Comparison of ENCODE assay signal across 8 mouse cellular contexts in genomic region chr15:81584913-81585745, GRCm38 (mm10). TPM values are rescaled to one million over a fixed set of nuclear protein-coding genes. Genes with fewer than 3 reads are reported as not detected.
DNase-seq lines count a peak whose midpoint lies in the region; ATAC-seq and TF ChIP-seq lines count a peak whose summit lies in the region.

Gene Ep300 (plus strand): TSS chr15:81585351.

- H3K4me3 ChIP-seq in bone marrow, adult 2 months (replicated peaks; ENCODE audit: control insufficient read depth, low read depth, low read length) = peak within 1 kb of the TSS; percentile 86
- peak within 1 kb of the TSS; percentile 68 for H3K4me3 ChIP-seq in embryonic facial prominence, embryonic 15.5 days (replicated peaks)
- peak within 1 kb of the TSS; percentile 94 for H3K4me3 ChIP-seq in limb, embryonic 14.5 days (replicated peaks; ENCODE audit: low read length)
- peak within 1 kb of the TSS; percentile 97 for H3K4me3 ChIP-seq in midbrain, postnatal 0 days (ENCODE audit: low read depth, low read length)

- H3K9ac ChIP-seq in embryonic facial prominence, embryonic 15.5 days = peak within 1 kb of the TSS; percentile 99
- peak within 1 kb of the TSS; percentile 100 for H3K9ac ChIP-seq in limb, embryonic 14.5 days (ENCODE audit: low read depth, low read length, severe bottlenecking)
- peak within 1 kb of the TSS; percentile 100 for H3K9ac ChIP-seq in midbrain, postnatal 0 days (replicated peaks; ENCODE audit: low read length, poor library complexity, severe bottlenecking)

- H3K9me3 ChIP-seq in embryonic facial prominence, embryonic 15.5 days (replicated peaks) = no peaks in the 10 kb centered on the region
- no peaks in the 10 kb centered on the region for H3K9me3 ChIP-seq in limb, embryonic 14.5 days (ENCODE audit: control insufficient read depth, low read length)
- H3K9me3 ChIP-seq in midbrain, postnatal 0 days (ENCODE audit: low read length) = no peaks in the 10 kb centered on the region

- TF ChIP-seq CTCF in bone marrow, adult 2 months (IDR thresholded peaks at IDR 0.05; ENCODE audit: control insufficient read depth, insufficient read depth, low read length) = no peak
- no peak for TF ChIP-seq CTCF in midbrain, postnatal 0 days (IDR thresholded peaks at IDR 0.05)

- DNase-seq in 416B (ENCODE audit: low read depth) = peak; percentile 99
- DNase-seq in heart, adult 8-10 months (ENCODE audit: low spot score) = peak; percentile 91
- peak; percentile 97 for DNase-seq in kidney, adult 9 months
- peak; percentile 97 for DNase-seq in limb, embryonic 14.5 days (ENCODE audit: low spot score)
- DNase-seq in midbrain, postnatal 0 days (ENCODE audit: low spot score) = peak; percentile 98
- peak; percentile 90 to 95 for DNase-seq in spleen, postnatal 14 days (ENCODE audit: low spot score in 2 of 2)

- peak; percentile 93 for ATAC-seq in embryonic facial prominence, embryonic 15.5 days (ENCODE audit: insufficient number of reproducible peaks, low FRiP score, low TSS enrichment, low read depth)
- peak; percentile 92 for ATAC-seq in limb, embryonic 14.5 days (ENCODE audit: low FRiP score, low read depth)
- peak; percentile 92 for ATAC-seq in midbrain, postnatal 0 days (ENCODE audit: low FRiP score)

- H3K36me3 ChIP-seq in embryonic facial prominence, embryonic 15.5 days = no peaks in the 10 kb centered on the region
- H3K36me3 ChIP-seq in limb, embryonic 14.5 days (ENCODE audit: control insufficient read depth, insufficient read depth, low read length) = peaks cover 12% of the 10 kb centered on the region; the same call in 1 of the 2 replicates
- H3K36me3 ChIP-seq in midbrain, postnatal 0 days (ENCODE audit: insufficient read depth, low read length) = no peaks in the 10 kb centered on the region; the same call in 1 of the 2 replicates

- H3K27me3 ChIP-seq in embryonic facial prominence, embryonic 15.5 days = no peaks in the 10 kb centered on the region
- H3K27me3 ChIP-seq in limb, embryonic 14.5 days (ENCODE audit: control insufficient read depth, insufficient read depth, low read length) = no peaks in the 10 kb centered on the region
- H3K27me3 ChIP-seq in midbrain, postnatal 0 days (ENCODE audit: insufficient read depth, low read length) = no peaks in the 10 kb centered on the region

- peak; percentile 81 for TF ChIP-seq POLR2A in bone marrow, adult 2 months (IDR thresholded peaks at IDR 0.05; ENCODE audit: borderline replicate concordance, control insufficient read depth, low read depth, low read length)
- TF ChIP-seq POLR2A in limb, embryonic 14.5 days (IDR thresholded peaks at IDR 0.05; ENCODE audit: borderline replicate concordance, extremely low read depth, insufficient read depth, insufficient read length) = peak; percentile 58; the same call in 1 of the 2 replicates

- under 1% methylated on average over 64 of the region's 68 CpGs for WGBS in bone marrow, adult 2 months
- under 1% methylated on average over 68 of the region's 68 CpGs for WGBS in embryonic facial prominence, embryonic 15.5 days
- under 1% methylated on average over 33 of the region's 68 CpGs for WGBS in limb, embryonic 14.5 days
- 1% methylated on average over 31 of the region's 68 CpGs for WGBS in midbrain, postnatal 0 days

- H3K4me1 ChIP-seq in bone marrow, adult 2 months (ENCODE audit: control insufficient read depth, insufficient read depth, low read length) = no peaks in the 10 kb centered on the region; the same call in 1 of the 2 replicates
- peaks cover 11% of the 10 kb centered on the region for H3K4me1 ChIP-seq in embryonic facial prominence, embryonic 15.5 days
- peaks cover 9% of the 10 kb centered on the region for H3K4me1 ChIP-seq in limb, embryonic 14.5 days (ENCODE audit: control insufficient read depth, insufficient read depth, low read length)
- H3K4me1 ChIP-seq in midbrain, postnatal 0 days (ENCODE audit: insufficient read depth, low read length) = no peaks in the 10 kb centered on the region; the same call in 1 of the 2 replicates

- H3K4me2 ChIP-seq in embryonic facial prominence, embryonic 15.5 days (replicated peaks) = peak within 1 kb of the TSS; percentile 58
- peak within 1 kb of the TSS; percentile 88 for H3K4me2 ChIP-seq in limb, embryonic 14.5 days (replicated peaks; ENCODE audit: low read depth, low read length, severe bottlenecking)
- H3K4me2 ChIP-seq in midbrain, postnatal 0 days (ENCODE audit: low read depth, low read length, poor library complexity, severe bottlenecking) = peak within 1 kb of the TSS; percentile 64

- peak within 1 kb of the TSS; percentile 100 for H3K27ac ChIP-seq in bone marrow, adult 2 months (ENCODE audit: control insufficient read depth, insufficient read depth, low read depth, low read length, poor library complexity)
- H3K27ac ChIP-seq in embryonic facial prominence, embryonic 15.5 days (replicated peaks) = peak within 1 kb of the TSS; percentile 100
- peak within 1 kb of the TSS; percentile 100 for H3K27ac ChIP-seq in limb, embryonic 14.5 days (replicated peaks; ENCODE audit: low read depth, low read length)
- H3K27ac ChIP-seq in midbrain, postnatal 0 days (ENCODE audit: low read depth, low read length) = peak within 1 kb of the TSS; percentile 100

RNA-seq across cellular contexts. Expression of gene Ep300, which starts in this region (rescaled TPM):
- 22.3 and 55.4 TPM in 2 replicates for polyA plus RNA-seq in bone marrow, adult 2 months (2011; ENCODE audit: insufficient read depth, insufficient read length, low replicate concordance, missing spikeins)
- polyA plus RNA-seq in embryonic facial prominence, embryonic 15.5 days (2015; fragmentation: Nextera tagmentation; extraction: Ambion mirVana) = 19.2 and 22.9 TPM in 2 replicates
- 10 to 100 TPM; 40.2 to 48.8 (median 46.7) TPM for total RNA-seq in heart, adult 8-10 months (2022)
- 38.2 and 42.5 TPM in 2 replicates for polyA plus RNA-seq in limb, embryonic 14.5 days (2012; rRNA removed)
- polyA plus RNA-seq in limb, embryonic 14.5 days (2014; fragmentation: Nextera tagmentation; extraction: Ambion mirVana) = 20.2 and 22.3 TPM in 2 replicates
- total RNA-seq in midbrain, postnatal 0 days (2014; rRNA removed) = 50.7 and 55.5 TPM in 2 replicates
- 9.4 and 14.9 TPM in 2 replicates for polyA plus RNA-seq in midbrain, postnatal 0 days (2015; fragmentation: Nextera tagmentation; extraction: Ambion mirVana)

Comparison
In these comparisons a context has a peak if more than half of its experiments do, and no peak if none do; other contexts are left out.
1. Peak in every context shown above with its lines: DNase-seq, ATAC-seq, H3K4me3 ChIP-seq and H3K27ac ChIP-seq.